Mouse (Mus musculus) spleen, adult 2 months (tissue): ENCODE results near the gene Krt10.

Experiments used
- CTCF ChIP-seq: fragments of 200-500 bp; IDR thresholded peaks from 2 replicates; pipeline ENCODE4 v1.5.1; 2011; ENCODE audit warnings: mild to moderate bottlenecking, inconsistent platforms; ENCODE audit not compliant: insufficient read depth, insufficient read length, insufficient replicate concordance; ENCODE audit errors: extremely low read depth
- POLR2A ChIP-seq: fragments of 200-500 bp; IDR thresholded peaks from 2 replicates; pipeline ENCODE4 v1.6.1; 2011; ENCODE audit warnings: low read depth, low read length, inconsistent platforms

- no peak for TF ChIP-seq CTCF
- no peak for TF ChIP-seq POLR2A
These were observed 503 bp downstream of the Krt10 start for GRCm38 (mm10) chr11:99388661-99389060.
